Mouse (Mus musculus) olfactory bulb, adult 2 months (tissue): ENCODE results near the gene Tm9sf2.

Experiments
- CTCF ChIP-seq: fragments of 200-500 bp; IDR thresholded peaks from 2 replicates; pipeline ENCODE4 v1.5.1; 2012; ENCODE audit warnings: low read depth, mild to moderate bottlenecking, low read length, moderate library complexity; ENCODE audit not compliant: insufficient read depth
- POLR2A ChIP-seq: fragments of 200-500 bp; IDR thresholded peaks from 2 replicates; pipeline ENCODE4 v1.6.1; 2012; ENCODE audit warnings: mild to moderate bottlenecking, low read depth, low read length, moderate library complexity; ENCODE audit not compliant: insufficient read depth

GRCm38 (mm10) chr14:122099584-122099983 lies 7.3 kb upstream of the Tm9sf2 start:
- TF ChIP-seq POLR2A, result no peak
- TF ChIP-seq CTCF, result no peak
